Mouse (Mus musculus) cerebellum, adult (tissue): ENCODE measurements around the gene Tlr3.

ENCODE experiments used
- ATAC-seq: cut with Nextera tagmentation; 2 replicates; pipeline ENCODE4 v1.9.2; 2017; ENCODE audit warnings: mild to moderate bottlenecking, moderate library complexity, mixed read lengths; ENCODE audit not compliant: insufficient number of reproducible peaks, low FRiP score, low TSS enrichment

Gene Tlr3

GRCm38 (mm10) chr8:45410882-45411281, at the start of gene Tlr3:
Gene Tlr3 (minus strand): TSS chr8:45411080.
- ATAC-seq = no peak

- ATAC-seq = no peak
Measured at GRCm38 (mm10) chr8:45457874-45458273, 47.0 kb upstream of the Tlr3 start.

- ATAC-seq = peak; percentile 86
Measured at GRCm38 (mm10) chr8:45454426-45454825, 43.5 kb upstream of the Tlr3 start.

DNA sequence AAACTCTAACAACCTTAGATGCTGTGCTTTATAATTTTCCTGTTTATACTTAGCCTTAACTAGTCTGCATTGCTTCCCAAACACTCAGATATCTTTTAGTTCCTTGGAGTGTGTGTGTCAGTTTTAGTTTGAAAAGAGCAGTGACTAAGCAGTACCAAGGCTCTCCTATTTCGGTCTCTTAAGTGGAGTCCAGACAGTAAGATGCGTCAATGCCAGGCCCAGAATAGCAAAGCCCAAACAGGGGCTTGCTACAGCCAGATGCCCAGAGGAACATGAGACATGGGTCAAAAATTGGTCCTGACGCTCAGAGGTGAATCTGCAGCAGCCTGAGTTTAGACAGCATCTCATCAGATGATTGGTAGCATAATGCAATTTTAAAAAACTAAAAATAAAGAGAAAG, 41.2 kb upstream of the Tlr3 start:
- no peak for ATAC-seq

DNA sequence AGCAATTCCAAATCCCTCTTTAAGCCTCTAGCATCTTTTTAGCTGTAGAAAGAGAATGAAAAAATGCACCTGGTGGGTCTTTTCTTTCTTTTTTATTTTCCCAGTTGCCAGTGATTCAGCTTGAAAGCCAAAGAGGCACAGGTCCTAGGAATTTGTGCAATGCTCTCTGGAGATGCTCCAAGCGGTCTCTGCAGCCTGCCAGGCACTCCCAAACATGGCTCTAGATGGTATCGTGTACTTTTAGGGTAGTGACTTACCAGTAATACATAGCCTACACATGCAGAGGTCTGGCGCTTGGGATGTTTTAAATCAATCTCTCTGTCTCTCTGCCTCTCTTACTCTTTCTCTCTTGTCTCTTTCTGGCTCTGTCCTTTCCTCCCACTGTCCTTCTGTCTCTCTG, 38.0 kb upstream of the Tlr3 start:
- ATAC-seq = no peak

- ATAC-seq = no peak
Measured at GRCm38 (mm10) chr8:45448257-45448656, 37.4 kb upstream of the Tlr3 start.

DNA sequence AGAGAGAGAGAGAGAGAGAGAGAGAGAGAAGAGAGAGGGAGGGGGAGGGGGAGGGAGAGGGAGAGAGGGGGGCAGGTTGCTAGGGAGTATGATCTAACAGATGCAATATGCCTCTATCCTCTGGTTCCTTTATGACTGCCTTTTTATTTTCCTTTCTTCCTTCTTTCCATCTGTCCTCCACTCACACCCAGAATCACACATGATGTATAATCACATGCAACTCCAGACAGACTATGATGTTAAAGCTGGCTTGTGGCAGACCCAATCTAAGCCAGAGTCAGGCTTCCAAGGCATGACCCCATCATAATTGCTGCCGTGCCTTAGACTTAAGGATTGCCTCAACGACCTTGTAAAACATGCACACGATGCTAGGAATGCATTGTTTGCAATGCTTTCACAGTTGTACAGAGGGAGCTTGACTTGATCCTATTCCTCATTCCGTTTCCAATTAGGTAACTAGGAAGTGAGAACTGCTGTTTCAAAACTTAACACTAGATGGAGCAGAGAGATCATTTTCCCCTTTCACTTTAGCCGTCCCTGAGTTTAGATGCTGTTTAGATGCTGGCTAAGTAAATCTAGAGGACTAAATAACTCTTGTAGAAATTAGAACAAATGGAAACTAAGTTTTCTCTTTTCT, 28.1 kb upstream of the Tlr3 start:
- peak; percentile 86 for ATAC-seq

DNA sequence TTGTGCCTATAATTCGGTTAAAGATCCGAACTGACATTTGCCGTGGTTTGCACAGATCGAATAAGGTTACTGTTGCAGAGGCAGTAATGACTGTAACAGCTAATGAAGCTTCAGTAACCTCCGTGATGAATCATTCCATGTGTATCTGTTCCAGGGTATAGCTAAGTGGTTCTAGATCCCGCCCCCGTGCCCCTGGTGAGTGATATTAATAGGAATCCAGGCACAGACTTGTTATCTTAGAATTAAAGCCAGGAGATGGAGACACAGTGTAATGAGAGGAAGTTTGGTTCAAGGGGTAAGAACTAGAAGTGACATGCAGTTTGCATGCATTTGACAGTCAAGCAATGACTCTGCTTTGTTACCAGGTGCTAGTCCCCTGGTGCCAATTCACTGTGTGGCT, 9.3 kb upstream of the Tlr3 start:
- no peak for ATAC-seq

- ATAC-seq = no peak
Measured at GRCm38 (mm10) chr8:45414965-45415364, 4.1 kb upstream of the Tlr3 start.

GRCm38 (mm10) chr8:45410146-45410880, 567 bp downstream of the Tlr3 start:
- ATAC-seq = peak; percentile 71

GRCm38 (mm10) chr8:45409702-45410101, 1.2 kb downstream of the Tlr3 start:
- no peak for ATAC-seq

DNA sequence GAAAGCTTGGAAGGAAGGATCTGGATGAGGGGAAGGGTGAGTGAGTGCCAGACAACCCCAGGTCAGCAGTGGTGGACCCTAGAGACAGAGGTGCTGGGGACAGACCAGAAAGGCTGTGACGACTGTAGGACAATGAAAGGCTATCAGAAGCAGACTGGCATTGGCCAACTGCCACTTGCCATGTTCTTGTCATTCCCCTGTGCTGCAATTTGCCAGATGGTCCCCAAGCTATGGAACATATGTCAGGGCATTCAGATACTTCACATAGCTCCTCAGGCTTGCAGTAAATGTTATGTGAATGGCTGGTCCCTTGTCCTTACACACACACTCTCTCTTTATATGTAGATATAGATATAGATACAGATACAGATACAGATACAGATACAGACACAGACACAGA, 27.6 kb downstream of the Tlr3 start:
- no peak for ATAC-seq

GRCm38 (mm10) chr8:45381963-45382347, 28.9 kb downstream of the Tlr3 start, which contains the start of gene Fam149a:
Gene Fam149a (minus strand): TSS chr8:45382291.
- ATAC-seq = 0 out of 2 replicates have a peak, but pooled peaks have one; percentile 9

GRCm38 (mm10) chr8:45381075-45381962, 29.6 kb downstream of the Tlr3 start:
- ATAC-seq = peak; percentile 49; the same call in 1 of the 2 replicates

DNA sequence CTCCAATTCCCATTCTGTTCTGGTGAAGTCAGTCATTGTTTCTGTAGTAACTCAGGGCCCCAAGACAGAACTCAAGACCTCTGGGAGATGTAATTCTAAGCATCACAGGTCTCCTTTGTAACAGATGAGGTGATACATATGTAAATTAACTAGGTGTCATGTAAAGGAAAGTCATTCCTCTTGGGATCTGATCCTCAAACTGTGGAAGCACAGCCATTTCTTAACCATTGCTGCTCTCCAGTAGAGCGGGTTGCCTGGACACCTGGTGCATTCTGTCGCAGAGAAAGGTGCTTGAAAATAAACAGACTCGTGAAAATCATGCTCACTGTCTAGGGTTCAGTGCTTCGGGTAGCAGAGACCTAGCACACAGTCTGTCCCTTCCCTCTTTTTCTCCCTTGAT, 30.3 kb downstream of the Tlr3 start:
- no peak for ATAC-seq

DNA sequence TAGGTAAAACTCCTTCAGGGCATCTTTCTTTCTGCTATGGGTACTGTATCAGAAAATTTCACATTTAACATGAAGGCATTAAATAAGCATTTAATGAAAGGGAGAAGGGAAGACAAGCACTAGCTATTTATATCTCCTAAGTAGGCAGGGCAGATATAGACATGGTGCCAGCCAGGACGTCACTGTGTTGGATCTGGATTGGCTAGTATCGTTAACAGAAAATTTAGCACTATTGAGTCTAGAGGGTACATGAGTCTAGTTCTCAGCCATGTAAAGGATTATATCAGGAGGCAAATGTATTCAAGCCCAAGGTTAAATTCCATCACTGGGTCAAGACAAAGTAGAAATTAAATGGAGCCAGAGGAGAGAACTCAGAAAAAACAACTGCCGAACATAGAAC, 36.8 kb downstream of the Tlr3 start:
- no peak for ATAC-seq

DNA sequence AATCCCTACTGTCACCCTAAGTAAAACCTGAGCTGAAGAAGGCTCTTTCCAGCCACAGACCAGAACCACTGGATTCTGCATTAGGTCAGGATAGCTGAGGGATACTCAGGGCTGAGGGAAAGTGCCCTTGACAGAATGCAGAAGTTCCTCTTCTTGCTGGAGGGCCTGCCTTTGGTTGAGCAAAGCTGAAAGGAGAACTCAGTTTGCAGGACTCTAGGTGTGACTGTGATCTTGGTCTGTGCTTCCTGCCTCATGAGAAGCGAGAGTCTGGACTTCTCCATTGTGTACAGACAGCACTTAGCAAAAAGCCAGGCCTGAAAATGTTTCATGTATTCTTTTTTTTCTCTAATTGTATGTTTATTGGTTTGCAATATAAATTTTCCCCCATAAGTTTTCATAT, 43.7 kb downstream of the Tlr3 start:
- no peak for ATAC-seq

DNA sequence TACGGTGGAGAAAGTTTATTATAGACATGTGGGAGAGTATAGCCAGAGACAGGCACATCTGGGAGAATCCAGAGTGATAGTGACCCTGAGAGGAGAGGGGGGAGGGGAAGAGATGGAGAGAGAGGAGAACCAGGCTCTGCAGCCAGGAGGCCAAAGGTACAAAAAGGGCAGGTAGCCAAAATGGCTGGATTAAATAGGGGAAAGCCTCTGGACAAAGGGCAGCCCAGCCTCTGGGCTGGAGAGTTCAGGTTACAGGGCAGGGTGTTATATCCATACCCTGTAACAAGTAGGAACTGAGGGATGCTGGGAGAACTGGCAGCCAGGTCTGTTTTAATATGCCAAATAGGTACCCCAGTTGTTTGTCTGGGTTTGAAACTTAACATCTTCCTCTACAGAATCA, 47.7 kb downstream of the Tlr3 start:
- no peak for ATAC-seq

- ATAC-seq = no peak
Measured at GRCm38 (mm10) chr8:45362323-45362722, 48.6 kb downstream of the Tlr3 start.

GRCm38 (mm10) chr8:45359091-45359605, 51.7 kb downstream of the Tlr3 start:
- no peak for ATAC-seq
